Mouse (Mus musculus): ENCODE results near the gene Rrad. TPM values are rescaled to one million over a fixed set of nuclear protein-coding genes. Genes with fewer than 3 reads are reported as not detected.

Rrad gene
- polyA plus RNA-seq, 1 experiment from 2014 or later: 15.7 TPM

GRCm38 (mm10) chr8:104610185-104610766, 20.9 kb downstream of the Rrad start:
- Histone ChIP-seq H3K36me3 (no peaks in the 10 kb centered on the region), H3K9ac (no peak overlapping the region), H3K4me3 (replicated peaks) (no peak overlapping the region), H3K9me3 (replicated peaks) (no peaks in the 10 kb centered on the region), H3K4me1 (peaks cover 12% of the 10 kb centered on the region), H3K27me3 (no peaks in the 10 kb centered on the region), H3K27ac (no peak overlapping the region), H3K4me2 (no peak overlapping the region)
- ATAC-seq (replicated peaks; ENCODE audit: low FRiP score): no peak
- WGBS: 76% methylated on average over 12 of the region's 12 CpGs

- H3K27ac ChIP-seq: no peak overlapping the region
- H3K9ac ChIP-seq: no peak overlapping the region
- ATAC-seq (replicated peaks; ENCODE audit: low FRiP score): no peak
- H3K4me1 ChIP-seq: peaks cover 12% of the 10 kb centered on the region
- H3K9me3 ChIP-seq (replicated peaks): no peaks in the 10 kb centered on the region
- no peak overlapping the region for H3K4me2 ChIP-seq
- 79% methylated on average over 8 of the region's 8 CpGs for WGBS
- H3K36me3 ChIP-seq: no peaks in the 10 kb centered on the region
- no peak overlapping the region for H3K4me3 ChIP-seq (replicated peaks)
- no peaks in the 10 kb centered on the region for H3K27me3 ChIP-seq
These were observed 21.9 kb downstream of the Rrad start for GRCm38 (mm10) chr8:104609222-104609621.

GRCm38 (mm10) chr8:104607944-104608343, 23.2 kb downstream of the Rrad start:
- Histone ChIP-seq H3K4me1 (peaks cover 16% of the 10 kb centered on the region), H3K36me3 (no peaks in the 10 kb centered on the region), H3K9ac (no peak overlapping the region), H3K27ac (no peak overlapping the region), H3K4me3 (replicated peaks) (no peak overlapping the region), H3K27me3 (no peaks in the 10 kb centered on the region), H3K9me3 (replicated peaks) (no peaks in the 10 kb centered on the region), H3K4me2 (no peak overlapping the region)
- WGBS: 76% methylated on average over 2 of the region's 2 CpGs
- ATAC-seq (replicated peaks; ENCODE audit: low FRiP score): no peak

- Histone ChIP-seq H3K36me3 (no peaks in the 10 kb centered on the region), H3K27me3 (no peaks in the 10 kb centered on the region), H3K9me3 (replicated peaks) (no peaks in the 10 kb centered on the region), H3K4me1 (peaks cover 31% of the 10 kb centered on the region), H3K4me3 (replicated peaks) (no peak overlapping the region), H3K4me2 (no peak overlapping the region), H3K9ac (no peak overlapping the region), H3K27ac (peak overlapping the region; percentile 77)
- ATAC-seq (replicated peaks; ENCODE audit: low FRiP score): peak; percentile 67
- 9% methylated on average over 6 of the region's 6 CpGs for WGBS
These were observed 24.8 kb downstream of the Rrad start for GRCm38 (mm10) chr8:104606329-104606728.

- H3K4me1 ChIP-seq: peaks cover 45% of the 10 kb centered on the region
- no peak overlapping the region for H3K27ac ChIP-seq
- no peak overlapping the region; the same call in 1 of the 2 replicates for H3K9ac ChIP-seq
- WGBS: 62% methylated on average over 4 of the region's 4 CpGs
- no peaks in the 10 kb centered on the region for H3K36me3 ChIP-seq
- H3K4me2 ChIP-seq: peak overlapping the region; percentile 59
- ATAC-seq (replicated peaks; ENCODE audit: low FRiP score): no peak
- no peak overlapping the region for H3K4me3 ChIP-seq (replicated peaks)
- H3K27me3 ChIP-seq: no peaks in the 10 kb centered on the region
- no peaks in the 10 kb centered on the region for H3K9me3 ChIP-seq (replicated peaks)
These were observed 27.9 kb downstream of the Rrad start for GRCm38 (mm10) chr8:104603245-104603593.

GRCm38 (mm10) chr8:104602468-104603244, 28.5 kb downstream of the Rrad start:
- Histone ChIP-seq H3K27ac (0 out of 2 replicates have a peak overlapping the region, but pooled peaks have one; percentile 7), H3K36me3 (no peaks in the 10 kb centered on the region), H3K9ac (peak overlapping the region; percentile 23; the same call in 1 of the 2 replicates), H3K4me1 (peaks cover 50% of the 10 kb centered on the region), H3K9me3 (replicated peaks) (no peaks in the 10 kb centered on the region), H3K27me3 (no peaks in the 10 kb centered on the region), H3K4me3 (replicated peaks) (peak overlapping the region; percentile 27), H3K4me2 (peak overlapping the region; percentile 59)
- WGBS: 15% methylated on average over 21 of the region's 21 CpGs
- ATAC-seq (replicated peaks; ENCODE audit: low FRiP score): peak; percentile 85

- no peaks in the 10 kb centered on the region for H3K9me3 ChIP-seq (replicated peaks)
- H3K4me1 ChIP-seq: peaks cover 57% of the 10 kb centered on the region
- peak overlapping the region; percentile 27 for H3K4me3 ChIP-seq (replicated peaks)
- 0 out of 2 replicates have a peak overlapping the region, but pooled peaks have one; percentile 7 for H3K27ac ChIP-seq
- WGBS: under 1% methylated on average over 12 of the region's 12 CpGs
- H3K27me3 ChIP-seq: no peaks in the 10 kb centered on the region
- H3K36me3 ChIP-seq: no peaks in the 10 kb centered on the region
- H3K4me2 ChIP-seq: peak overlapping the region; percentile 59
- H3K9ac ChIP-seq: peak overlapping the region; percentile 23; the same call in 1 of the 2 replicates
- peak; percentile 26 for ATAC-seq (replicated peaks; ENCODE audit: low FRiP score)
These were observed 29.2 kb downstream of the Rrad start for GRCm38 (mm10) chr8:104601941-104602371.

GRCm38 (mm10) chr8:104601386-104601785, 29.7 kb downstream of the Rrad start:
- peaks cover 57% of the 10 kb centered on the region for H3K4me1 ChIP-seq
- peak overlapping the region; percentile 59 for H3K4me2 ChIP-seq
- H3K27me3 ChIP-seq: no peaks in the 10 kb centered on the region
- 25% methylated on average over 7 of the region's 7 CpGs for WGBS
- no peaks in the 10 kb centered on the region for H3K36me3 ChIP-seq
- H3K4me3 ChIP-seq (replicated peaks): peak overlapping the region; percentile 27
- no peaks in the 10 kb centered on the region for H3K9me3 ChIP-seq (replicated peaks)
- no peak overlapping the region for H3K9ac ChIP-seq
- peak overlapping the region; percentile 58; the same call in 1 of the 2 replicates for H3K27ac ChIP-seq
- ATAC-seq (replicated peaks; ENCODE audit: low FRiP score): no peak

GRCm38 (mm10) chr8:104598496-104598895, 32.6 kb downstream of the Rrad start:
- 12% methylated on average over 6 of the region's 6 CpGs for WGBS
- peak; percentile 34; the same call in 1 of the 2 replicates for ATAC-seq (replicated peaks; ENCODE audit: low FRiP score)
- Histone ChIP-seq H3K27me3 (no peaks in the 10 kb centered on the region), H3K4me3 (replicated peaks) (no peak overlapping the region), H3K27ac (peak overlapping the region; percentile 74), H3K9ac (no peak overlapping the region), H3K36me3 (peaks cover 22% of the 10 kb centered on the region), H3K9me3 (replicated peaks) (no peaks in the 10 kb centered on the region), H3K4me1 (peaks cover 57% of the 10 kb centered on the region), H3K4me2 (no peak overlapping the region)

GRCm38 (mm10) chr8:104597656-104598055, 33.5 kb downstream of the Rrad start:
- H3K36me3 ChIP-seq: peaks cover 27% of the 10 kb centered on the region
- H3K4me1 ChIP-seq: peaks cover 53% of the 10 kb centered on the region
- no peak; the same call in 1 of the 2 replicates for ATAC-seq (replicated peaks; ENCODE audit: low FRiP score)
- H3K9me3 ChIP-seq (replicated peaks): no peaks in the 10 kb centered on the region
- peak overlapping the region; percentile 84 for H3K27ac ChIP-seq
- no peaks in the 10 kb centered on the region for H3K27me3 ChIP-seq
- 41% methylated on average over 6 of the region's 6 CpGs for WGBS
- H3K9ac ChIP-seq: no peak overlapping the region
- 0 out of 2 replicates have a peak overlapping the region, but pooled peaks have one; percentile 2 for H3K4me2 ChIP-seq
- no peak overlapping the region for H3K4me3 ChIP-seq (replicated peaks)

GRCm38 (mm10) chr8:104595773-104596536, 35.2 kb downstream of the Rrad start:
- Histone ChIP-seq H3K4me1 (peaks cover 49% of the 10 kb centered on the region), H3K27me3 (no peaks in the 10 kb centered on the region), H3K27ac (peak overlapping the region; percentile 84), H3K9me3 (replicated peaks) (no peaks in the 10 kb centered on the region), H3K4me2 (peak overlapping the region; percentile 15; the same call in 1 of the 2 replicates), H3K9ac (no peak overlapping the region), H3K36me3 (peaks cover 27% of the 10 kb centered on the region), H3K4me3 (replicated peaks) (no peak overlapping the region)
- 51% methylated on average over 21 of the region's 21 CpGs for WGBS
- no peak for ATAC-seq (replicated peaks; ENCODE audit: low FRiP score)

Measured in kidney, embryonic 15.5 days (tissue).